Mouse (Mus musculus) forebrain, embryonic 15.5 days (tissue): ENCODE measurements around the gene Reg2. TPM values are rescaled to one million over a fixed set of nuclear protein-coding genes. Genes with fewer than 3 reads are reported as not detected.

ENCODE experiments used
- polyA plus RNA-seq: library from polyadenylated mRNA; unstranded; fragments of >200 nt; fragmentation: Nextera tagmentation; extraction: Ambion mirVana; gene quantifications from 2 replicates; pipeline ENCODE4 v1.2.1, GENCODE M21; 2015

Reg2 gene
- polyA plus RNA-seq, 1 experiment from 2014 or later, result not detected

Other genes with a start within 250 kb of the Reg2 start
- not detected in 2 replicates for gene Reg3b, start 25.0 kb upstream of the Reg2 start, polyA plus RNA-seq
- gene Reg3d, start 16.8 kb upstream of the Reg2 start, polyA plus RNA-seq, result not detected in 2 replicates
- not detected in 2 replicates for gene Reg3a, start 14.9 kb upstream of the Reg2 start, polyA plus RNA-seq
- gene Reg1, start 27.1 kb downstream of the Reg2 start, polyA plus RNA-seq, result not detected in 2 replicates
- gene Reg3g, start 73.2 kb downstream of the Reg2 start, polyA plus RNA-seq, result not detected in 2 replicates